Mouse (Mus musculus) left cerebral cortex, adult 8-10 months (tissue): Measurements from ENCODE around the gene Btbd2. TPM values are rescaled to one million over a fixed set of nuclear protein-coding genes. Genes with fewer than 3 reads are reported as not detected.
"Not testable (repeated sequence)": the region's sequence is repeated elsewhere in the genome, so short reads cannot be mapped to it uniquely, and the experiment has no call there.

ENCODE experiments used
- DNase-seq, 2 experiments: peaks; one replicate each; pipeline ENCODE4 v3.0.0; 2022; ENCODE audit warnings: low spot score in 2 of 2
- total RNA-seq, 4 experiments: library from RNA; stranded (reverse); gene quantifications; 2 replicates each; pipeline ENCODE4 v1.2.4; 2022

Gene Btbd2
- total RNA-seq, 4 experiments from 2014 or later = 88.6 to 97.6 (median 94.5) TPM

- DNase-seq = peak in 1 of 2 experiments; percentile 61
Measured at GRCm38 (mm10) chr10:80650392-80650791, 6.5 kb downstream of the Btbd2 start.

GRCm38 (mm10) chr10:80649910-80650309 is 7.0 kb downstream of the Btbd2 start:
- not testable (repeated sequence) for DNase-seq

GRCm38 (mm10) chr10:80646936-80647335 is 9.9 kb downstream of the Btbd2 start:
- no peak for DNase-seq

- DNase-seq = no peak
Measured at GRCm38 (mm10) chr10:80635345-80635744, 21.5 kb downstream of the Btbd2 start.

GRCm38 (mm10) chr10:80628925-80629324 is 27.9 kb downstream of the Btbd2 start:
- DNase-seq = no peak

GRCm38 (mm10) chr10:80627685-80628084 is 29.2 kb downstream of the Btbd2 start:
- DNase-seq = no peak

- no peak for DNase-seq
Measured at GRCm38 (mm10) chr10:80625764-80626163, 31.1 kb downstream of the Btbd2 start.

- no peak for DNase-seq
Measured at GRCm38 (mm10) chr10:80623457-80624191, 33.2 kb downstream of the Btbd2 start.

GRCm38 (mm10) chr10:80622661-80623456 is 34.0 kb downstream of the Btbd2 start, which contains the start of gene Csnk1g2:
Gene Csnk1g2 (plus strand): TSS chr10:80622838.
- DNase-seq = peak in 1 of 2 experiments; percentile 61

- DNase-seq = peak; percentile 98 to 100
Measured at GRCm38 (mm10) chr10:80621940-80622660, 34.8 kb downstream of the Btbd2 start.

GRCm38 (mm10) chr10:80621690-80621939 is 35.3 kb downstream of the Btbd2 start:
- DNase-seq = no peak

GRCm38 (mm10) chr10:80620796-80621689 is 35.8 kb downstream of the Btbd2 start:
- DNase-seq = no peak

GRCm38 (mm10) chr10:80620365-80620764 is 36.5 kb downstream of the Btbd2 start:
- no peak for DNase-seq

GRCm38 (mm10) chr10:80619465-80620244 is 37.2 kb downstream of the Btbd2 start:
- DNase-seq = no peak

GRCm38 (mm10) chr10:80618181-80618580 is 38.7 kb downstream of the Btbd2 start:
- DNase-seq = no peak

GRCm38 (mm10) chr10:80614351-80614750 is 42.5 kb downstream of the Btbd2 start:
- no peak for DNase-seq

GRCm38 (mm10) chr10:80613821-80614220 is 43.0 kb downstream of the Btbd2 start:
- no peak for DNase-seq

- DNase-seq = no peak
Measured at GRCm38 (mm10) chr10:80611905-80612304, 45.0 kb downstream of the Btbd2 start.

GRCm38 (mm10) chr10:80611024-80611423 is 45.8 kb downstream of the Btbd2 start:
- no peak for DNase-seq

- DNase-seq = no peak
Measured at GRCm38 (mm10) chr10:80610116-80610785, 46.6 kb downstream of the Btbd2 start.
